Comparison of ENCODE assay signal across 21 mouse cellular contexts in the genomic region with DNA sequence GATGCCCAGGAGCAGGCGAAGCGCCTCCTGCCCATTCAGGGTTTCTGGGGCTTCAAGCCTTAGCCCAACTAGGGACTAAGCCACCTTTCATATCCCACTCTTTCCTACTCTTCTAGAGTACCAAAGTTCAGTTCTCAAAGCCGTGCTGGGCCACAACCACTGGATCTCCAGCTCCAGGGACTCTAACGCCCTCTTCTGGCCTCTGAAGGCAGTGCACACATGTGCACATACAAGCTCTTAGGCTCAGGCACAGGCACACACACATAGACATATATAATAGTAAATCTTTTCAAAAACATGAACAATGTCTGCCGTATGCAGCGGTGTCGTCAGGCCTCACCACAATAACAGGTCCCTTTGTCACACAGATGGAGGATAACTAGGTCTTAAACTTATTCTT. TPM values are rescaled to one million over a fixed set of nuclear protein-coding genes. Genes with fewer than 3 reads are reported as not detected.
DNase-seq lines count a peak whose midpoint lies in the region; ATAC-seq and TF ChIP-seq lines count a peak whose summit lies in the region.
"Had no signal": no experiment of that assay in that cellular context is flagged by ENCODE, and none has a peak within 500 bp of the region (broad histone marks: within the 10 kb centered on the region; RNA-seq: fewer than 3 reads in every experiment).

No protein-coding gene starts in this region.

- no peaks in the 10 kb centered on the region for H3K9me3 ChIP-seq in heart, embryonic 10.5 days
- H3K9me3 ChIP-seq: embryonic facial prominence, embryonic 10.5 days; forebrain, embryonic 10.5 days; G1E; heart, embryonic 15.5 days; hindbrain, embryonic 13.5 days; limb, embryonic 10.5 days had no signal

- H3K27me3 ChIP-seq in heart, adult 2 months (ENCODE audit: control insufficient read depth, insufficient read depth, low read length) = no peaks in the 10 kb centered on the region
- no peaks in the 10 kb centered on the region for H3K27me3 ChIP-seq in heart, embryonic 10.5 days (ENCODE audit: insufficient read depth, poor library complexity, severe bottlenecking)
- no peaks in the 10 kb centered on the region for H3K27me3 ChIP-seq in testis, adult 2 months (ENCODE audit: control insufficient read depth, insufficient read depth, low read length)
- H3K27me3 ChIP-seq: heart, embryonic 15.5 days; hindbrain, embryonic 13.5 days had no signal

- H3K79me2 ChIP-seq in heart, adult 2 months (replicated peaks; ENCODE audit: control insufficient read depth, insufficient read depth, low read length) = no peaks in the 10 kb centered on the region

- TF ChIP-seq POLR2A in heart, adult 2 months (IDR thresholded peaks at IDR 0.05; ENCODE audit: insufficient read depth, low read depth, low read length) = no peak
- no peak for TF ChIP-seq POLR2A in testis, adult 2 months (IDR thresholded peaks at IDR 0.05; ENCODE audit: control insufficient read depth, low read depth, low read length)

- ATAC-seq in megakaryocyte, adult 5-6 weeks (ENCODE audit: poor library complexity, severe bottlenecking) = 0 out of 2 replicates have a peak, but pooled peaks have one; percentile 2
- ATAC-seq: forebrain, embryonic 16.5 days had no signal

- intact Hi-C loops in heart, adult 2 months (cut with DNase I) = no loop called here
- intact Hi-C loops in gastrocnemius, postnatal 14 days (cut with DNase I; ENCODE audit: low total_unique reads) = no loop called here

- no peak overlapping the region for H3K9ac ChIP-seq in heart, adult 2 months (ENCODE audit: low read depth, low read length)
- H3K9ac ChIP-seq: heart, embryonic 15.5 days; hindbrain, embryonic 13.5 days had no signal

- no peaks in the 10 kb centered on the region for H3K36me3 ChIP-seq in heart, adult 2 months (ENCODE audit: control insufficient read depth, insufficient read depth, low read length)
- peaks cover 87% of the 10 kb centered on the region for H3K36me3 ChIP-seq in heart, embryonic 10.5 days
- H3K36me3 ChIP-seq in testis, adult 2 months (ENCODE audit: control insufficient read depth, insufficient read depth, low read length) = peaks cover under 1% of the 10 kb centered on the region; the same call in 1 of the 2 replicates

- no peak for TF ChIP-seq EP300 in heart, adult 2 months (IDR thresholded peaks at IDR 0.05; ENCODE audit: insufficient read depth, low read depth, low read length)

- no peak overlapping the region for H3K27ac ChIP-seq in heart, adult 2 months
- H3K27ac ChIP-seq in heart, embryonic 10.5 days = no peak overlapping the region
- no peak overlapping the region for H3K27ac ChIP-seq in testis, adult 2 months (ENCODE audit: control insufficient read depth, insufficient read depth, low read depth, low read length)
- H3K27ac ChIP-seq: embryonic facial prominence, embryonic 10.5 days; forebrain, embryonic 10.5 days; heart, embryonic 15.5 days; hindbrain, embryonic 13.5 days; kidney, postnatal 0 days; limb, embryonic 10.5 days had no signal

- no peak for DNase-seq in heart, adult 2 months
- no peak for DNase-seq in heart, embryonic 10.5 days (ENCODE audit: low spot score)
- no peak for DNase-seq in testis, postnatal 10 days (ENCODE audit: low spot score)
- DNase-seq in thymus, postnatal 10 days (ENCODE audit: low spot score in 2 of 2) = no peak
- DNase-seq in gastrocnemius, postnatal 14 days = no peak
- DNase-seq: cerebellum, adult 11 months; cerebellum, adult 9-11 months; gastrocnemius, postnatal 25 days; heart, postnatal 36 days; kidney, adult 18-20 months; lung, adult 2 months had no signal

- H3K4me3 ChIP-seq in heart, adult 2 months = no peak overlapping the region
- H3K4me3 ChIP-seq in heart, embryonic 10.5 days = no peak overlapping the region
- no peak overlapping the region for H3K4me3 ChIP-seq in testis, adult 2 months (ENCODE audit: control insufficient read depth, low read depth, low read length)
- H3K4me3 ChIP-seq: embryonic facial prominence, embryonic 10.5 days; forebrain, embryonic 10.5 days; heart, embryonic 15.5 days; hindbrain, embryonic 13.5 days; limb, embryonic 10.5 days had no signal

- TF ChIP-seq CTCF in heart, adult 2 months (IDR thresholded peaks at IDR 0.05) = 0 out of 2 replicates have a peak, but pooled peaks have one; percentile 4
- TF ChIP-seq CTCF in testis, adult 2 months (IDR thresholded peaks at IDR 0.05; ENCODE audit: control insufficient read depth, insufficient read depth, insufficient replicate concordance, low read depth, low read length) = peak; percentile 25; the same call in 1 of the 2 replicates

- H3K4me1 ChIP-seq in heart, adult 2 months (ENCODE audit: control insufficient read depth, insufficient read depth, low read length) = no peaks in the 10 kb centered on the region
- H3K4me1 ChIP-seq in heart, embryonic 10.5 days = peaks cover 21% of the 10 kb centered on the region
- no peaks in the 10 kb centered on the region for H3K4me1 ChIP-seq in testis, adult 2 months (ENCODE audit: control insufficient read depth, insufficient read depth, low read length)
- H3K4me1 ChIP-seq: heart, embryonic 15.5 days; hindbrain, embryonic 13.5 days had no signal

- 93% methylated on average over 7 of the region's 7 CpGs for WGBS in heart, adult 2 months
- 92% methylated on average over 7 of the region's 7 CpGs for WGBS in heart, embryonic 10.5 days

RNA-seq across cellular contexts. Expression of a gene that starts 13.5 kb away (rescaled TPM):
- total RNA-seq in heart, adult 2 months (2021) = 10 to 100 TPM; 19.6 to 22.1 TPM
- polyA plus RNA-seq in heart, adult 2 months (2012; rRNA removed) = 8.6 and 11.6 TPM in 2 replicates
- 27.8 and 31.4 TPM in 2 replicates for polyA plus RNA-seq in heart, embryonic 10.5 days (2016; fragmentation: Nextera tagmentation; extraction: Ambion mirVana)
- polyA plus RNA-seq in testis, adult 2 months (2012; rRNA removed) = 11.8 and 12.2 TPM in 2 replicates
- total RNA-seq in megakaryocyte, adult 5-6 weeks (2015) = 6.5 and 7.1 TPM in 2 replicates
- total RNA-seq in megakaryocyte, adult 5-6 weeks (2017) = 11.7 and 12.4 TPM in 2 replicates
- total RNA-seq in gastrocnemius, postnatal 14 days (2021) = 10 to 100 TPM; 14.4 to 18.6 TPM
